Mouse (Mus musculus): Measurements from ENCODE around the gene Cfap61. TPM values are rescaled to one million over a fixed set of nuclear protein-coding genes. Genes with fewer than 3 reads are reported as not detected.

The Cfap61 gene
- polyA plus RNA-seq, 1 experiment: not detected

GRCm38 (mm10) chr2:145949475-145950068 is 15.0 kb downstream of the Cfap61 start:
- no peak for DNase-seq (ENCODE audit: low spot score)

- no peak for DNase-seq (ENCODE audit: low spot score)
Observed at GRCm38 (mm10) chr2:145950239-145950638, 15.7 kb downstream of the Cfap61 start.

GRCm38 (mm10) chr2:145952726-145953125 is 18.1 kb downstream of the Cfap61 start:
- DNase-seq (ENCODE audit: low spot score): no peak

- no peak for DNase-seq (ENCODE audit: low spot score)
Observed at GRCm38 (mm10) chr2:145955844-145956243, 21.3 kb downstream of the Cfap61 start.

GRCm38 (mm10) chr2:145956318-145956717 is 21.7 kb downstream of the Cfap61 start:
- DNase-seq (ENCODE audit: low spot score): no peak

GRCm38 (mm10) chr2:145957450-145957849 is 22.9 kb downstream of the Cfap61 start:
- no peak for DNase-seq (ENCODE audit: low spot score)

- no peak for DNase-seq (ENCODE audit: low spot score)
Observed at GRCm38 (mm10) chr2:145958097-145958496, 23.5 kb downstream of the Cfap61 start.

- no peak for DNase-seq (ENCODE audit: low spot score)
Observed at GRCm38 (mm10) chr2:145958551-145958950, 24.0 kb downstream of the Cfap61 start.

GRCm38 (mm10) chr2:145961861-145962260 is 27.3 kb downstream of the Cfap61 start:
- DNase-seq (ENCODE audit: low spot score): no peak

GRCm38 (mm10) chr2:145970751-145971150 is 36.2 kb downstream of the Cfap61 start:
- no peak for DNase-seq (ENCODE audit: low spot score)

GRCm38 (mm10) chr2:145971237-145972010 is 36.8 kb downstream of the Cfap61 start:
- DNase-seq (ENCODE audit: low spot score): no peak

- DNase-seq (ENCODE audit: low spot score): no peak
Observed at GRCm38 (mm10) chr2:145972571-145972970, 38.0 kb downstream of the Cfap61 start.

GRCm38 (mm10) chr2:145979616-145980015 is 45.0 kb downstream of the Cfap61 start:
- DNase-seq (ENCODE audit: low spot score): no peak

GRCm38 (mm10) chr2:145980881-145981280 is 46.3 kb downstream of the Cfap61 start:
- no peak for DNase-seq (ENCODE audit: low spot score)

GRCm38 (mm10) chr2:145981699-145982112 is 47.1 kb downstream of the Cfap61 start:
- no peak for DNase-seq (ENCODE audit: low spot score)

- DNase-seq (ENCODE audit: low spot score): no peak
Observed at GRCm38 (mm10) chr2:145982317-145983045, 47.9 kb downstream of the Cfap61 start.

GRCm38 (mm10) chr2:145987757-145988156 is 53.2 kb downstream of the Cfap61 start:
- DNase-seq (ENCODE audit: low spot score): no peak

- no peak for DNase-seq (ENCODE audit: low spot score)
Observed at GRCm38 (mm10) chr2:145990446-145990845, 55.9 kb downstream of the Cfap61 start.

- no peak for DNase-seq (ENCODE audit: low spot score)
Observed at GRCm38 (mm10) chr2:145996472-145996871, 61.9 kb downstream of the Cfap61 start.

- DNase-seq (ENCODE audit: low spot score): no peak
Observed at GRCm38 (mm10) chr2:145997956-145998525, 63.5 kb downstream of the Cfap61 start.

- DNase-seq (ENCODE audit: low spot score): no peak
Observed at GRCm38 (mm10) chr2:146008801-146009200, 74.2 kb downstream of the Cfap61 start.

GRCm38 (mm10) chr2:146009596-146010349 is 75.2 kb downstream of the Cfap61 start:
- no peak for DNase-seq (ENCODE audit: low spot score)

Data from urinary bladder, adult 2 months (tissue).